Comparison of ENCODE assay signal across 9 mouse cellular contexts in the genomic region with DNA sequence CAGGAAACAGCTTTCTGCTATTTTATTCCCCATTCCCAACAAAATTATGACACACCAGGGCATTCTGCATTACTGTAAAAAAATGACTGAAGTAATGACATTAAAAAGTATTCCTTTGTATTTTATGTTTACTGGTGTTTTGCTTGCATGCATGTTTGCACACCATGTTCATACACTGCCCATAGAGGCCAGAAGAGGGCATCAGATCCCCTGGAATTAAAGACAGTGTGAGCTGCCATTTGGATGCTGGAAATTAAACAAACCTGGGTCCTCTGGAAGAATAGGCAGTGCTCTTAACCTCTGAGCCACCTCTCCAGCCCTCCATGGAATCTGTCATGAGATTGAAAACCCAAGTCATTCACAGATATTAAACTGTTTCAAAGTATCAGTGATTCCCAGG.
DNase-seq lines count a peak whose midpoint lies in the region; TF ChIP-seq lines count a peak whose summit lies in the region.
"Had no signal": no experiment of that assay in that cellular context is flagged by ENCODE, and none has a peak within 500 bp of the region (broad histone marks: within the 10 kb centered on the region; RNA-seq: fewer than 3 reads in every experiment).

No protein-coding gene starts in this region.

- H3K4me3 ChIP-seq in cerebellum, adult 2 months (replicated peaks; ENCODE audit: insufficient read depth, low read depth, low read length): no peak overlapping the region
- no peak overlapping the region for H3K4me3 ChIP-seq in left cerebral cortex, adult 2 months

- no peaks in the 10 kb centered on the region for H3K4me1 ChIP-seq in cerebellum, adult 2 months (ENCODE audit: control insufficient read depth, insufficient read depth, low read length)

- H3K27me3 ChIP-seq in cerebellum, adult 2 months (ENCODE audit: control insufficient read depth, insufficient read depth, low read length): no peaks in the 10 kb centered on the region

- intact Hi-C loops in left cerebral cortex, adult 2 months (cut with DNase I): loop anchor here (5.0 kb wide), 1 partner anchor 94 kb away; no protein-coding TSS in a partner anchor
- intact Hi-C loops in left cerebral cortex, postnatal 36 days (cut with DNase I): no loop called here

- TF ChIP-seq CTCF in cerebellum, adult 2 months (IDR thresholded peaks at IDR 0.05; ENCODE audit: borderline replicate concordance, insufficient read depth, low read depth, low read length): no peak
- peak; percentile 67 for TF ChIP-seq CTCF in left cerebral cortex, adult 2 months (IDR thresholded peaks at IDR 0.05)

- DNase-seq in cerebellum, postnatal 10 days: peak; percentile 60 to 61
- no peak for DNase-seq in cerebellum, adult 2 months
- no peak for DNase-seq in left cerebral cortex, adult 2 months (ENCODE audit: extremely low spot score in 1 of 2, low spot score in 2 of 2)
- DNase-seq in left cerebral cortex, postnatal 36 days (ENCODE audit: low spot score in 2 of 2): no peak
- DNase-seq in c-Kit-positive CD71-positive TER-119-positive erythroid progenitor cells, embryonic 14.5 days (ENCODE audit: low spot score): peak; percentile 15
- DNase-seq in lung, postnatal 10 days: peak; percentile 63
- DNase-seq in left cerebral cortex, adult 11 months (ENCODE audit: low spot score): no peak
- DNase-seq in left cerebral cortex, adult 18-20 months (ENCODE audit: low spot score in 2 of 2): no peak

- no peak for TF ChIP-seq POLR2A in cerebellum, adult 2 months (IDR thresholded peaks at IDR 0.05; ENCODE audit: borderline replicate concordance, insufficient read depth, low read length)

- H3K27ac ChIP-seq in cerebellum, adult 2 months (ENCODE audit: insufficient read depth, low read length): no peak overlapping the region
- no peak overlapping the region for H3K27ac ChIP-seq in left cerebral cortex, adult 2 months
- H3K27ac ChIP-seq: macrophage had no signal

Comparison
In these comparisons a context has a peak if more than half of its experiments do, and no peak if none do; other contexts are left out.
1. DNase-seq: peak in cerebellum, postnatal 10 days (2 of 2), c-Kit-positive CD71-positive TER-119-positive erythroid progenitor cells, embryonic 14.5 days (single experiment) and lung, postnatal 10 days (single experiment); none in cerebellum, adult 2 months (0 of 2), left cerebral cortex, adult 2 months (0 of 2), left cerebral cortex, postnatal 36 days (0 of 2), left cerebral cortex, adult 11 months (single experiment) and left cerebral cortex, adult 18-20 months (0 of 2).